Mouse (Mus musculus) heart, adult 2 months (tissue): Measurements from ENCODE around the gene Stip1.

Experiments used
- CTCF ChIP-seq: fragments of 200-600 bp; IDR thresholded peaks from 2 replicates; pipeline ENCODE4 v1.8.1; 2022; ENCODE audit warnings: antibody characterized with exemption, mild to moderate bottlenecking, moderate library complexity
- EP300 ChIP-seq: fragments of 200-500 bp; IDR thresholded peaks from 2 replicates; pipeline ENCODE4 v1.6.1; 2011; ENCODE audit warnings: low read depth, low read length, control low read depth; ENCODE audit not compliant: insufficient read depth
- POLR2A ChIP-seq: fragments of 200-500 bp; IDR thresholded peaks from 2 replicates; pipeline ENCODE4 v1.6.1; 2011; ENCODE audit warnings: mild to moderate bottlenecking, low read depth, low read length, control low read depth; ENCODE audit not compliant: insufficient read depth

- no peak for TF ChIP-seq CTCF
- no peak for TF ChIP-seq EP300
- no peak for TF ChIP-seq POLR2A
These were observed 32.5 kb upstream of the Stip1 start for GRCm38 (mm10) chr19:7072221-7072620.
